Mouse (Mus musculus): Measurements from ENCODE around the gene Tigd3. TPM values are rescaled to one million over a fixed set of nuclear protein-coding genes. Genes with fewer than 3 reads are reported as not detected.

The Tigd3 gene
- total RNA-seq, 1 experiment: 2.1 TPM

GRCm38 (mm10) chr19:5928104-5928503, 34.2 kb upstream of the Tigd3 start:
- in situ Hi-C loops (cut with MboI; ENCODE audit: low sequenced_read_pairs in 2 of 2, unreplicated experiment in 2 of 2): no loop called here
- H3K4me3 ChIP-seq (ENCODE audit: insufficient read depth in 1 of 2, low read depth in 1 of 2, low read length in 2 of 2, poor library complexity in 1 of 2, severe bottlenecking in 1 of 2): no peak overlapping the region
- TF ChIP-seq MAFK (IDR thresholded peaks at IDR 0.05; ENCODE audit: insufficient read depth, low read depth, low read length): no peak
- no peak for TF ChIP-seq CHD2 (IDR thresholded peaks at IDR 0.05; ENCODE audit: low read depth, low read length)
- no peak for TF ChIP-seq ZNF384 (IDR thresholded peaks at IDR 0.05; ENCODE audit: low read depth, low read length)
- TF ChIP-seq ZC3H11A (IDR thresholded peaks at IDR 0.05; ENCODE audit: borderline replicate concordance, low read depth, low read length): no peak
- no peak for TF ChIP-seq HCFC1 (IDR thresholded peaks at IDR 0.05; ENCODE audit: borderline replicate concordance, insufficient read depth, low read length)
- DNase-seq (ENCODE audit: low read depth, low spot score): no peak
- no peak overlapping the region for H3K9ac ChIP-seq (ENCODE audit: insufficient read depth, low read depth, low read length, poor library complexity, severe bottlenecking)
- H3K27ac ChIP-seq (ENCODE audit: insufficient read depth, low read depth, low read length, poor library complexity, severe bottlenecking): no peak overlapping the region
- H3K36me3 ChIP-seq (ENCODE audit: control insufficient read depth, insufficient read depth, low read length, poor library complexity, severe bottlenecking): no peaks in the 10 kb centered on the region
- peaks cover 2 to 4% of the 10 kb centered on the region in 2 experiments; a peak in 2 of 4 replicates for H3K4me1 ChIP-seq (ENCODE audit: control insufficient read depth in 2 of 2, insufficient read depth in 2 of 2, low read length in 2 of 2, poor library complexity in 1 of 2)
- H3K9me3 ChIP-seq (ENCODE audit: control insufficient read depth, insufficient read depth, low read depth, low read length): no peaks in the 10 kb centered on the region

- Histone ChIP-seq H3K9ac (ENCODE audit: insufficient read depth, low read depth, low read length, poor library complexity, severe bottlenecking) (no peak overlapping the region), H3K36me3 (ENCODE audit: control insufficient read depth, insufficient read depth, low read length, poor library complexity, severe bottlenecking) (no peaks in the 10 kb centered on the region), H3K9me3 (ENCODE audit: control insufficient read depth, insufficient read depth, low read depth, low read length) (no peaks in the 10 kb centered on the region), H3K4me1 (ENCODE audit: control insufficient read depth in 2 of 2, insufficient read depth in 2 of 2, low read length in 2 of 2, poor library complexity in 1 of 2) (peaks cover 2 to 4% of the 10 kb centered on the region in 2 experiments; a peak in 2 of 4 replicates), H3K4me3 (ENCODE audit: insufficient read depth in 1 of 2, low read depth in 1 of 2, low read length in 2 of 2, poor library complexity in 1 of 2, severe bottlenecking in 1 of 2) (no peak overlapping the region), H3K27ac (ENCODE audit: insufficient read depth, low read depth, low read length, poor library complexity, severe bottlenecking) (no peak overlapping the region)
- DNase-seq (ENCODE audit: low read depth, low spot score): no peak
- TF ChIP-seq ZNF384 (IDR thresholded peaks at IDR 0.05; ENCODE audit: low read depth, low read length): no peak
- no peak for TF ChIP-seq CHD2 (IDR thresholded peaks at IDR 0.05; ENCODE audit: low read depth, low read length)
- TF ChIP-seq HCFC1 (IDR thresholded peaks at IDR 0.05; ENCODE audit: borderline replicate concordance, insufficient read depth, low read length): no peak
- no peak for TF ChIP-seq ZC3H11A (IDR thresholded peaks at IDR 0.05; ENCODE audit: borderline replicate concordance, low read depth, low read length)
- no peak for TF ChIP-seq MAFK (IDR thresholded peaks at IDR 0.05; ENCODE audit: insufficient read depth, low read depth, low read length)
- in situ Hi-C loops (cut with MboI; ENCODE audit: low sequenced_read_pairs in 2 of 2, unreplicated experiment in 2 of 2): no loop called here
Measured at GRCm38 (mm10) chr19:5927532-5927931, 33.6 kb upstream of the Tigd3 start.

- Histone ChIP-seq H3K9ac (ENCODE audit: insufficient read depth, low read depth, low read length, poor library complexity, severe bottlenecking) (no peak overlapping the region), H3K4me3 (ENCODE audit: insufficient read depth in 1 of 2, low read depth in 1 of 2, low read length in 2 of 2, poor library complexity in 1 of 2, severe bottlenecking in 1 of 2) (no peak overlapping the region), H3K36me3 (ENCODE audit: control insufficient read depth, insufficient read depth, low read length, poor library complexity, severe bottlenecking) (no peaks in the 10 kb centered on the region), H3K9me3 (ENCODE audit: control insufficient read depth, insufficient read depth, low read depth, low read length) (no peaks in the 10 kb centered on the region), H3K27ac (ENCODE audit: insufficient read depth, low read depth, low read length, poor library complexity, severe bottlenecking) (no peak overlapping the region), H3K4me1 (ENCODE audit: control insufficient read depth in 2 of 2, insufficient read depth in 2 of 2, low read length in 2 of 2, poor library complexity in 1 of 2) (peaks cover 4 to 7% of the 10 kb centered on the region in 2 experiments; a peak in 2 of 4 replicates)
- no peak for TF ChIP-seq ZNF384 (IDR thresholded peaks at IDR 0.05; ENCODE audit: low read depth, low read length)
- no peak for TF ChIP-seq ZC3H11A (IDR thresholded peaks at IDR 0.05; ENCODE audit: borderline replicate concordance, low read depth, low read length)
- no peak for TF ChIP-seq CHD2 (IDR thresholded peaks at IDR 0.05; ENCODE audit: low read depth, low read length)
- TF ChIP-seq HCFC1 (IDR thresholded peaks at IDR 0.05; ENCODE audit: borderline replicate concordance, insufficient read depth, low read length): no peak
- no peak for TF ChIP-seq MAFK (IDR thresholded peaks at IDR 0.05; ENCODE audit: insufficient read depth, low read depth, low read length)
- DNase-seq (ENCODE audit: low read depth, low spot score): no peak
- in situ Hi-C loops (cut with MboI; ENCODE audit: low sequenced_read_pairs in 2 of 2, unreplicated experiment in 2 of 2): no loop called here
Measured at GRCm38 (mm10) chr19:5927026-5927425, 33.1 kb upstream of the Tigd3 start.

GRCm38 (mm10) chr19:5925311-5925855, 31.4 kb upstream of the Tigd3 start:
- Histone ChIP-seq H3K27ac (ENCODE audit: insufficient read depth, low read depth, low read length, poor library complexity, severe bottlenecking) (no peak overlapping the region), H3K36me3 (ENCODE audit: control insufficient read depth, insufficient read depth, low read length, poor library complexity, severe bottlenecking) (no peaks in the 10 kb centered on the region), H3K9me3 (ENCODE audit: control insufficient read depth, insufficient read depth, low read depth, low read length) (no peaks in the 10 kb centered on the region), H3K4me1 (ENCODE audit: control insufficient read depth in 2 of 2, insufficient read depth in 2 of 2, low read length in 2 of 2, poor library complexity in 1 of 2) (peaks cover 7% of the 10 kb centered on the region in 2 experiments; a peak in 2 of 4 replicates), H3K4me3 (ENCODE audit: insufficient read depth in 1 of 2, low read depth in 1 of 2, low read length in 2 of 2, poor library complexity in 1 of 2, severe bottlenecking in 1 of 2) (peak overlapping the region in 1 of 2 experiments; percentile 86; a peak in 2 of 4 replicates), H3K9ac (ENCODE audit: insufficient read depth, low read depth, low read length, poor library complexity, severe bottlenecking) (no peak overlapping the region; the same call in 1 of the 2 replicates)
- DNase-seq (ENCODE audit: low read depth, low spot score): no peak
- in situ Hi-C loops (cut with MboI; ENCODE audit: low sequenced_read_pairs in 2 of 2, unreplicated experiment in 2 of 2): no loop called here
- TF ChIP-seq CHD2 (IDR thresholded peaks at IDR 0.05; ENCODE audit: low read depth, low read length) (no peak), HCFC1 (IDR thresholded peaks at IDR 0.05; ENCODE audit: borderline replicate concordance, insufficient read depth, low read length) (no peak), ZNF384 (IDR thresholded peaks at IDR 0.05; ENCODE audit: low read depth, low read length) (no peak), ZC3H11A (IDR thresholded peaks at IDR 0.05; ENCODE audit: borderline replicate concordance, low read depth, low read length) (no peak), MAFK (IDR thresholded peaks at IDR 0.05; ENCODE audit: insufficient read depth, low read depth, low read length) (no peak)

Data from ES-E14 (cell line).